ENCODE assay signal across 16 mouse cellular contexts in the genomic region with DNA sequence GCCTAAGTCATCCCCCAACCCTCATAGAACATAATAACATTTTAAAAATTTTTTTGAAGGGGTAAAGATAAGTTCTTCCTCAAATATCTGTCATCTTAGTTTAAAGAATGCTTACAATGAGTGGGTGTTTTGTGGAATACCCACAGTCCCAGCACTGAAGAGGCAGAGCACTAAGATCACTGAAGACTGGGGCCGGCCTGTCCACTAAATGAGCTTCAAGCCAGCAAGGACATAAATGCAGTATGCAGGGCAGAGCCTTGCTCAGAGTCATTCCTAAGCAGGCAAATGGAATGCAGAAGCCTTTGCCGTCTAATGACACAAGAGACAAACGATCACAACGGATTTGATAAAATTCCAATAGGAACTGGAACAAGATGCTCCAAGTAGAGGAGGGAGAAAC.
"Had no signal": no experiment of that assay in that cellular context is flagged by ENCODE, and none has a peak within 500 bp of the region (broad histone marks: within the 10 kb centered on the region; RNA-seq: fewer than 3 reads in every experiment).

No protein-coding gene starts in this region.

- H3K9ac ChIP-seq: neural tube, embryonic 13.5 days; neural tube, embryonic 15.5 days; stomach, embryonic 15.5 days had no signal

- DNase-seq: retina, postnatal 1 day; right cerebral cortex, adult 18-20 months; right cerebral cortex, postnatal 14 days; right cerebral cortex, postnatal 25 days; right cerebral cortex, postnatal 4 days; spleen, adult 18-20 months; thymus, adult 18-20 months; thymus, adult 2 months; thymus, postnatal 14 days; thymus, postnatal 25 days; thymus, postnatal 36 days; thymus, postnatal 4 days had no signal

- H3K4me3 ChIP-seq: neural tube, embryonic 13.5 days; neural tube, embryonic 15.5 days; stomach, embryonic 15.5 days had no signal

- H3K27me3 ChIP-seq: neural tube, embryonic 13.5 days; neural tube, embryonic 15.5 days; stomach, embryonic 15.5 days had no signal

- H3K4me2 ChIP-seq: neural tube, embryonic 13.5 days; neural tube, embryonic 15.5 days; stomach, embryonic 15.5 days had no signal

- H3K9me3 ChIP-seq: neural tube, embryonic 13.5 days; neural tube, embryonic 15.5 days; stomach, embryonic 15.5 days had no signal

- H3K4me1 ChIP-seq: stomach, embryonic 15.5 days had no signal

- H3K27ac ChIP-seq: neural tube, embryonic 13.5 days; neural tube, embryonic 15.5 days; stomach, embryonic 15.5 days; stomach, postnatal 0 days had no signal

- H3K36me3 ChIP-seq: stomach, embryonic 15.5 days had no signal
